Comparison of ENCODE assay signal across 8 mouse cellular contexts in the genomic region with DNA sequence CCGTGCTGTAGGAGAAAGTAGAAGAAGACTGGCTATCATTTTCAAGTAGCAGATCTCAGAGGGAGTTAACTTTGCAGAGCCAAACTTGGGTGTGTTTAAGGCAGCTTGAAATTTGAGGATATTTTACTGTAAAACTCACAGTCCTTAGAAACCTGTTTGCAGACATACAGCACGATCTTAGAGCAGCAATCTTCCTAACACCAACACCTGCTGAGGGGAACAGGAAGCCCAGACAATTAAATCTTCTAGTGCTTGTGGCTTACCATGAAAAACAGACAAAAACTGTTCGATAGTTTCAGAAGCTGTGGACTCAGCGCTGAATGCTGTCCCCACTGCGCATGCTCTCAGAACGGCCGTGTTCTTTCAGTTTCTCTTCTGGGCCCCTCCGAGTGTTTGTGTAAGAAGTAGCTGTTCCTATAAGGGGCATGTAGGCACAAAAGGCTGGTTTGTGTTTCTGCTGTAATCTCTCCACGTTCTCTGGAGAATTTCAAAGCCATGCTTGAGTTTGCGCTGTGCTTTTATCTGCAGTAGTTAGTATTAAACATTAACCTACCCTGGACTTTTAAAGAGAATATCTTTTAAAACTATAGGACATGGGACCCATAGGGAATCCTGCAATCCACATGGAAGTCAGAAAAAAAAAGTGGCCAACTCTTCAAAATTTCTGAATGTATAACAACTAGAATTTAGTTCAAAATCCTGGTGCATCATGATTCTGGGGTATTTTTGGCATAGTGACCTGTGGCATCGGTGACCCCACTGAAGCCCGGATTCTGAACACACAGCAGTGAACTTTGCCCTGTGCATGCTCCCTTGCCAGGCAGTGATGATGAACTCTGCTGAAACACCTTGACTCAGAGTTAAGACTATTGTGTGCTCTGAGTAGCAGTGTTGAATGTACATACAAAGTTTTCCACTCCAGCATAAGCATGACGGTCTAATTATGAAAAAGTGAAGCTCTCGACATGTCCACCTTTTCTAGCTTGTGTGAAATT.
DNase-seq lines count a peak whose midpoint lies in the region; ATAC-seq and TF ChIP-seq lines count a peak whose summit lies in the region.

No protein-coding gene starts in this region.

- no peaks in the 10 kb centered on the region for H3K36me3 ChIP-seq in midbrain, embryonic 10.5 days
- H3K36me3 ChIP-seq in midbrain, embryonic 16.5 days (ENCODE audit: control insufficient read depth, insufficient read depth, low read length): no peaks in the 10 kb centered on the region
- no peaks in the 10 kb centered on the region for H3K36me3 ChIP-seq in heart, postnatal 0 days (replicated peaks; ENCODE audit: control insufficient read depth, insufficient read depth, low read length)
- H3K36me3 ChIP-seq in midbrain, embryonic 13.5 days: no peaks in the 10 kb centered on the region

- no peak overlapping the region for H3K4me2 ChIP-seq in midbrain, embryonic 16.5 days (ENCODE audit: low read length)
- peak overlapping the region; percentile 27; the same call in 1 of the 2 replicates for H3K4me2 ChIP-seq in heart, postnatal 0 days (ENCODE audit: low read depth, low read length)
- H3K4me2 ChIP-seq in midbrain, embryonic 13.5 days (replicated peaks): no peak overlapping the region

- no peak for ATAC-seq in midbrain, embryonic 16.5 days
- ATAC-seq in heart, postnatal 0 days (ENCODE audit: insufficient read depth, low read depth): no peak
- ATAC-seq in neutrophil, adult 5-6 weeks (ENCODE audit: extremely low read depth, insufficient number of reproducible peaks, low FRiP score, poor library complexity, severe bottlenecking): peak; percentile 79
- ATAC-seq in midbrain, embryonic 13.5 days: no peak

- H3K4me3 ChIP-seq in midbrain, embryonic 10.5 days: no peak overlapping the region
- no peak overlapping the region for H3K4me3 ChIP-seq in midbrain, embryonic 16.5 days (ENCODE audit: low read depth, low read length)
- 0 out of 2 replicates have a peak overlapping the region, but pooled peaks have one; percentile 11 for H3K4me3 ChIP-seq in heart, postnatal 0 days (ENCODE audit: low read depth, low read length)
- H3K4me3 ChIP-seq in midbrain, embryonic 13.5 days (replicated peaks): no peak overlapping the region

- TF ChIP-seq EP300 in heart, postnatal 0 days (IDR thresholded peaks at IDR 0.05; ENCODE audit: low read depth): no peak

- DNase-seq in midbrain, embryonic 10.5 days (ENCODE audit: low spot score): no peak
- no peak for DNase-seq in heart, postnatal 0 days (ENCODE audit: low spot score)
- peak; percentile 36 for DNase-seq in liver
- DNase-seq in cerebellum, adult 9-11 months: no peak
- no peak for DNase-seq in ovary, postnatal 36 days (ENCODE audit: low spot score)

- H3K27ac ChIP-seq in midbrain, embryonic 10.5 days (replicated peaks): 0 out of 2 replicates have a peak overlapping the region, but pooled peaks have one; percentile 19
- no peak overlapping the region for H3K27ac ChIP-seq in midbrain, embryonic 16.5 days (ENCODE audit: low read length)
- peak overlapping the region; percentile 15; the same call in 1 of the 2 replicates for H3K27ac ChIP-seq in heart, postnatal 0 days (ENCODE audit: low read depth)
- H3K27ac ChIP-seq in midbrain, embryonic 13.5 days: no peak overlapping the region

- H3K9ac ChIP-seq in midbrain, embryonic 16.5 days (ENCODE audit: low read depth, low read length): no peak overlapping the region
- no peak overlapping the region for H3K9ac ChIP-seq in heart, postnatal 0 days (replicated peaks; ENCODE audit: low read depth, low read length)
- H3K9ac ChIP-seq in midbrain, embryonic 13.5 days (replicated peaks): no peak overlapping the region

- TF ChIP-seq CTCF in heart, postnatal 0 days (IDR thresholded peaks at IDR 0.05; ENCODE audit: low read depth): no peak

- no peaks in the 10 kb centered on the region for H3K9me3 ChIP-seq in midbrain, embryonic 10.5 days (replicated peaks)
- H3K9me3 ChIP-seq in midbrain, embryonic 16.5 days (replicated peaks; ENCODE audit: control insufficient read depth, low read length, poor library complexity, severe bottlenecking): no peaks in the 10 kb centered on the region
- no peaks in the 10 kb centered on the region for H3K9me3 ChIP-seq in heart, postnatal 0 days (replicated peaks; ENCODE audit: control insufficient read depth, low read length)
- no peaks in the 10 kb centered on the region for H3K9me3 ChIP-seq in midbrain, embryonic 13.5 days

- peaks cover 4% of the 10 kb centered on the region; the same call in 1 of the 2 replicates for H3K4me1 ChIP-seq in midbrain, embryonic 10.5 days
- H3K4me1 ChIP-seq in midbrain, embryonic 16.5 days (ENCODE audit: control insufficient read depth, insufficient read depth, low read length): no peaks in the 10 kb centered on the region
- no peaks in the 10 kb centered on the region for H3K4me1 ChIP-seq in heart, postnatal 0 days (ENCODE audit: control insufficient read depth, insufficient read depth)
- H3K4me1 ChIP-seq in midbrain, embryonic 13.5 days (replicated peaks): no peaks in the 10 kb centered on the region

- 86% methylated on average over 14 of the region's 14 CpGs for WGBS in midbrain, embryonic 10.5 days
- 74% methylated on average over 14 of the region's 14 CpGs for WGBS in midbrain, embryonic 16.5 days
- 66% methylated on average over 14 of the region's 14 CpGs for WGBS in heart, postnatal 0 days
- 78% methylated on average over 14 of the region's 14 CpGs for WGBS in midbrain, embryonic 13.5 days

- no peaks in the 10 kb centered on the region for H3K27me3 ChIP-seq in midbrain, embryonic 10.5 days (ENCODE audit: low read depth, poor library complexity, severe bottlenecking)
- H3K27me3 ChIP-seq in midbrain, embryonic 16.5 days (ENCODE audit: control insufficient read depth, insufficient read depth, low read depth, low read length): no peaks in the 10 kb centered on the region
- no peaks in the 10 kb centered on the region for H3K27me3 ChIP-seq in heart, postnatal 0 days (ENCODE audit: control insufficient read depth, insufficient read depth, low read length)
- H3K27me3 ChIP-seq in midbrain, embryonic 13.5 days: no peaks in the 10 kb centered on the region

Comparison
In these comparisons a context has a peak if more than half of its experiments do, and no peak if none do; other contexts are left out.
1. H3K27ac ChIP-seq: peak in midbrain, embryonic 10.5 days (single experiment) and heart, postnatal 0 days (single experiment); none in midbrain, embryonic 16.5 days (single experiment) and midbrain, embryonic 13.5 days (single experiment).